Mouse (Mus musculus): ENCODE results near the gene Mcf2l.

- TF ChIP-seq CTCF (IDR thresholded peaks at IDR 0.05; ENCODE audit: low read depth, low read length) (no peak), POLR2A (IDR thresholded peaks at IDR 0.05; ENCODE audit: borderline replicate concordance, low read depth, low read length) (no peak)
Observed at GRCm38 (mm10) chr8:13050550-13050949, 176.9 kb downstream of the Mcf2l start.
